Mouse (Mus musculus) frontal cortex, adult (tissue): ENCODE measurements around the gene Emilin3.
"Not testable (repeated sequence)": the region's sequence is repeated elsewhere in the genome, so short reads cannot be mapped to it uniquely, and the experiment has no call there.

Source experiments
- ATAC-seq: cut with Nextera tagmentation; 2 replicates; pipeline ENCODE4 v1.9.2; 2017; ENCODE audit warnings: mild to moderate bottlenecking, moderate library complexity, mixed read lengths; ENCODE audit not compliant: low TSS enrichment

Gene Emilin3

GRCm38 (mm10) chr2:160912231-160912671 is at the start of gene Emilin3:
Emilin3 (minus strand) TSS chr2:160912328.
- ATAC-seq = no peak

- ATAC-seq = no peak
Measured at GRCm38 (mm10) chr2:160960956-160961646, 49.0 kb upstream of the Emilin3 start.

GRCm38 (mm10) chr2:160959901-160960300 is 47.8 kb upstream of the Emilin3 start:
- ATAC-seq = 0 out of 2 replicates have a peak, but pooled peaks have one; percentile 14

GRCm38 (mm10) chr2:160958737-160959136 is 46.6 kb upstream of the Emilin3 start:
- no peak for ATAC-seq

- not testable (repeated sequence) for ATAC-seq
Measured at GRCm38 (mm10) chr2:160957801-160958200, 45.7 kb upstream of the Emilin3 start.

GRCm38 (mm10) chr2:160957307-160957706 is 45.2 kb upstream of the Emilin3 start:
- not testable (repeated sequence) for ATAC-seq

GRCm38 (mm10) chr2:160955331-160955730 is 43.2 kb upstream of the Emilin3 start:
- ATAC-seq = peak; percentile 51

GRCm38 (mm10) chr2:160954541-160954940 is 42.4 kb upstream of the Emilin3 start:
- ATAC-seq = peak; percentile 41; the same call in 1 of the 2 replicates

GRCm38 (mm10) chr2:160953131-160953873 is 41.2 kb upstream of the Emilin3 start:
- ATAC-seq = no peak

GRCm38 (mm10) chr2:160951595-160951994 is 39.5 kb upstream of the Emilin3 start:
- ATAC-seq = 0 out of 2 replicates have a peak, but pooled peaks have one; percentile 28

GRCm38 (mm10) chr2:160942443-160942842 is 30.3 kb upstream of the Emilin3 start:
- ATAC-seq = no peak

- 0 out of 2 replicates have a peak, but pooled peaks have one; percentile 10 for ATAC-seq
Measured at GRCm38 (mm10) chr2:160940930-160941709, 29.0 kb upstream of the Emilin3 start.

GRCm38 (mm10) chr2:160934451-160934850 is 22.3 kb upstream of the Emilin3 start:
- ATAC-seq = no peak

- no peak for ATAC-seq
Measured at GRCm38 (mm10) chr2:160933890-160934289, 21.8 kb upstream of the Emilin3 start.

GRCm38 (mm10) chr2:160932981-160933380 is 20.9 kb upstream of the Emilin3 start:
- ATAC-seq = no peak; the same call in 1 of the 2 replicates

- no peak for ATAC-seq
Measured at GRCm38 (mm10) chr2:160932325-160932724, 20.2 kb upstream of the Emilin3 start.

- ATAC-seq = no peak
Measured at GRCm38 (mm10) chr2:160931378-160931777, 19.2 kb upstream of the Emilin3 start.

GRCm38 (mm10) chr2:160925203-160925602 is 13.1 kb upstream of the Emilin3 start:
- ATAC-seq = peak; percentile 44; the same call in 1 of the 2 replicates

- ATAC-seq = no peak
Measured at GRCm38 (mm10) chr2:160921285-160921684, 9.2 kb upstream of the Emilin3 start.

GRCm38 (mm10) chr2:160918930-160919215 is 6.7 kb upstream of the Emilin3 start:
- no peak for ATAC-seq

- ATAC-seq = no peak
Measured at GRCm38 (mm10) chr2:160918154-160918929, 6.2 kb upstream of the Emilin3 start.
